Mouse (Mus musculus) ES-Bruce4 (cell line): ENCODE measurements around the gene Cnga1. TPM values are rescaled to one million over a fixed set of nuclear protein-coding genes. Genes with fewer than 3 reads are reported as not detected.
A peak's percentile ranks its signal among the peaks of the same experiment; 100 is the strongest.

Experiments used
- H3K27ac ChIP-seq: 2 replicates; pipeline ENCODE4 v1.5.1; 2012; ENCODE audit warnings: low read length, inconsistent platforms; ENCODE audit not compliant: insufficient read depth
- H3K27me3 ChIP-seq: 2 replicates; pipeline ENCODE4 v1.6.1; 2012; ENCODE audit warnings: mild to moderate bottlenecking, low read length, inconsistent platforms; ENCODE audit not compliant: control insufficient read depth, poor library complexity, insufficient read depth, severe bottlenecking
- H3K36me3 ChIP-seq: 2 replicates; pipeline ENCODE4 v1.6.1; 2012; ENCODE audit warnings: inconsistent platforms, mild to moderate bottlenecking, low read length, moderate library complexity; ENCODE audit not compliant: control insufficient read depth, poor library complexity, insufficient read depth, severe bottlenecking
- H3K4me1 ChIP-seq: one replicate; pipeline ENCODE4 v1.8.1; 2011; ENCODE audit warnings: low read length; ENCODE audit not compliant: control insufficient read depth, insufficient read depth
- H3K4me3 ChIP-seq: 2 replicates; pipeline ENCODE4 v1.5.1; 2011; ENCODE audit warnings: low read depth, mild to moderate bottlenecking, low read length
- H3K9ac ChIP-seq: 2 replicates; pipeline ENCODE4 v1.6.1; 2012; ENCODE audit warnings: low read depth, mild to moderate bottlenecking, inconsistent platforms; ENCODE audit not compliant: poor library complexity, severe bottlenecking
- H3K9me3 ChIP-seq: replicated peaks from 2 replicates; pipeline ENCODE4 v1.6.1; 2012; ENCODE audit warnings: mild to moderate bottlenecking, low read length, inconsistent platforms; ENCODE audit not compliant: control insufficient read depth, poor library complexity, insufficient read depth, severe bottlenecking
- CTCF ChIP-seq: IDR thresholded peaks from one replicate; pipeline ENCODE4 v1.8.1; 2011; ENCODE audit warnings: low read depth, low read length
- EP300 ChIP-seq: IDR thresholded peaks from 2 replicates; pipeline ENCODE4 v1.6.1; 2011; ENCODE audit warnings: low read depth, low read length; ENCODE audit not compliant: insufficient read depth
- POLR2A ChIP-seq: IDR thresholded peaks from one replicate; pipeline ENCODE4 v1.8.1; 2011; ENCODE audit warnings: low read length; ENCODE audit not compliant: insufficient read depth
- polyA plus RNA-seq: library from polyadenylated mRNA; stranded (reverse); fragments of >200 nt; gene quantifications from 2 replicates; pipeline ENCODE4 v1.2.4, GENCODE M21; 2011; ENCODE audit warnings: low read depth; ENCODE audit not compliant: missing spikeins, insufficient read depth, insufficient read length

Cnga1 gene
- polyA plus RNA-seq, 1 experiment = 0.30 TPM

DNA sequence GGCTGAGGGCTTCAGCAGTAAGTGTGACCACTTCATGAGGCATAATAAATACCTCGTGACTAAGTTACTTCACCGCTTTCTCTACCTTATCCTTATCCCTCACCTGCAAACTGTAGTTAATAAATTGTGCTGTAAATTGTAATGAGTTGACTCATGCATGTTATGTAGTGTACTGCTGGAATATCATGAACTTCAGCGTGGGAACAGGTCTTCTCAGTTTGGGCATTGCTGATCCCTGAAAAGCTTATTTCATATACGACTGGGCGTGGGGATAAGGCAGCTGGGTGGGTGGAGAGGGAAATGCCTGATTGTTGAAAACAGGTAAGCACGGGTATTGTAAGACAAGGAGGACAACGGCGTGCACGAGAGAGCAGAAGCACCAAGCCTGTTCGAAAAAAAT, 2.9 kb upstream of the Cnga1 start:
- TF ChIP-seq POLR2A = no peak
- TF ChIP-seq EP300 = no peak
- TF ChIP-seq CTCF = no peak
- no peaks in the 10 kb centered on the region for H3K36me3 ChIP-seq
- peak overlapping the region; percentile 72 for H3K4me3 ChIP-seq
- H3K27ac ChIP-seq = no peak overlapping the region
- H3K9ac ChIP-seq = no peak overlapping the region
- no peaks in the 10 kb centered on the region for H3K9me3 ChIP-seq
- H3K4me1 ChIP-seq = no peaks in the 10 kb centered on the region
- H3K27me3 ChIP-seq = no peaks in the 10 kb centered on the region

DNA sequence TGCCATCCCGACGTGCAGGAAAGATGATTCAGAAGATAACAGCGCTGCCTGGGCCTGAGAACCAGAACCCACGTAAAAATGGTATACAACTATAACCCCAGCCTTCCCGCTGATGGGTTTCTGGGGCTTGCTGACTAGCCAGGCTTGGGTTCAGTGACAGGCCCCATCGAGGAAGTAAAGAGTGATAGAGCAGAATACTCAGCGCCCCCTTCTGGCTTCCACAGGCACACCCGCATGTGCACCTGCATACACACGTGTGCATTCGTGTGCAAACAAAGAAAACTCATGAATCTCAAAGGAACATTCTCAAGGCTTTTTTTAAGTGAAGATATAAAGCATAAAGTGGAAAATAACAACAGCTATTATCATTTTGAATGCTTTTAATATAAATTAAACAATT, 2.1 kb upstream of the Cnga1 start:
- TF ChIP-seq CTCF (peak; percentile 68), EP300 (no peak), POLR2A (no peak)

DNA sequence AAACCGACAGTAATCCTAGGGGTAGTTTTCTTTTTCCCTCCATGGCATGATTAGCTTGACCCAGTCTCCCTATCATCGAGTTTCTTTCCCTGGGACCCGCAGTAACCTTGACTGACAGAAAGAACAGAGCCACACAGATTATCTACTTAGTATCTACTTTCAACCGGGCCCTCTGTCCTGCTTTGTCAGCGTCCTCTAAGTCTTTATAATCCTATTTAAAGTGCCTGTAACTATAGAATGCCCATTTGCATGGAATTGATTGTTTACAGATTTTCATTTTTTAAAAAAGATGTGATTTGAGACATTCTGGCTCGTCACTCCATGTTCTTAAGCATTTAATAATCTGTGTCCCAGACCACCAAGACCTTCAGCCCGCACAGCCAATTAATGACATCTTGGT, 420 bp downstream of the Cnga1 start:
- no peaks in the 10 kb centered on the region for H3K4me1 ChIP-seq
- H3K27ac ChIP-seq = no peak overlapping the region
- H3K4me3 ChIP-seq = no peak overlapping the region
- no peaks in the 10 kb centered on the region for H3K27me3 ChIP-seq
- no peaks in the 10 kb centered on the region for H3K9me3 ChIP-seq
- H3K9ac ChIP-seq = no peak overlapping the region
- TF ChIP-seq POLR2A = no peak
- no peak for TF ChIP-seq CTCF
- no peak for TF ChIP-seq EP300
- H3K36me3 ChIP-seq = no peaks in the 10 kb centered on the region

More for the DNA sequence above, 2.1 kb upstream of the Cnga1 start:
- Histone ChIP-seq H3K4me3 (no peak overlapping the region), H3K4me1 (no peaks in the 10 kb centered on the region), H3K9ac (no peak overlapping the region), H3K9me3 (no peaks in the 10 kb centered on the region), H3K36me3 (no peaks in the 10 kb centered on the region), H3K27me3 (no peaks in the 10 kb centered on the region), H3K27ac (no peak overlapping the region)

DNA sequence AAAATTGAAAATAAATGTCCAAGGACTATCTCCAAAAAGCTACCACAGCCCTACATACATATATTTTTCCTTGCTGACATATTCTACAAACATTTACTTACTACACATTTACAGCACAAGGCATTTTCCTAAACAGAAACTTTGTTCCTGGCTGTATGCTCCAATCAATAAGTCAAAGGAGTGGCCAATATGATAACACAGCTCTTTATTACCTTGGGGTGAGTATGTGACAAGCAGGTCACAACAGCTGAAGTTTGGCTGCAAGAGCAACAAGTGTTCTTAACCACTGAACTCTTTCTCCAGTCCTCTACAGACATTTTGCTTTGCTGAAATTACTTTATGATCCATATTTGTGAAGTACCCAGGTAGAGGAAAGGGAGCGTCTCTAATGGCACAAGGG, 4.0 kb downstream of the Cnga1 start:
- H3K4me3 ChIP-seq = no peak overlapping the region
- H3K27me3 ChIP-seq = no peaks in the 10 kb centered on the region
- no peaks in the 10 kb centered on the region for H3K36me3 ChIP-seq
- H3K27ac ChIP-seq = no peak overlapping the region
- no peak overlapping the region for H3K9ac ChIP-seq
- TF ChIP-seq POLR2A = no peak
- TF ChIP-seq EP300 = no peak
- TF ChIP-seq CTCF = no peak
- no peaks in the 10 kb centered on the region for H3K9me3 ChIP-seq
- no peaks in the 10 kb centered on the region for H3K4me1 ChIP-seq

GRCm38 (mm10) chr5:72636576-72636975, 7.5 kb downstream of the Cnga1 start:
- no peaks in the 10 kb centered on the region for H3K27me3 ChIP-seq
- no peaks in the 10 kb centered on the region for H3K9me3 ChIP-seq
- no peaks in the 10 kb centered on the region for H3K36me3 ChIP-seq
- no peak overlapping the region for H3K9ac ChIP-seq
- H3K4me3 ChIP-seq = no peak overlapping the region
- H3K4me1 ChIP-seq = no peaks in the 10 kb centered on the region
- H3K27ac ChIP-seq = no peak overlapping the region
- TF ChIP-seq CTCF (no peak), EP300 (no peak), POLR2A (no peak)

DNA sequence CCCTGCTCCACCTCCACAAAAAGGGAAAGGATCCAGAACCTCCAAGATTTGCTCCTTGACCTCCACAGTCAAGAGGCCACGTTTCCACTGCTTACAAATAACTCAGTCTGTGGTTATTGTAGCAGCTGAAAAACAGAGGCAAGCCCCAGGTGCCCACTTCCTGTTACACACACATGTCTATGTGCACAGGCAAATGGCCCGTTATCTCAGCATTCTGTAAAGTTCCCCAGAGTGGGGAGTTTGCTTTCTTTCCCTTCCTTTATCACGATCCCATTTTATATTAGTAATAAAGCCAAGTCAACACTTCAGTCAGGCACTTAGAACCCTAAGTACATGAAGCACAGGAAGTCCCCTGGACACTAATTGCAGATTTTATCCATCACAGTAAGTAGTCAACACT, 8.0 kb downstream of the Cnga1 start:
- no peak overlapping the region for H3K4me3 ChIP-seq
- no peak overlapping the region for H3K27ac ChIP-seq
- no peak for TF ChIP-seq EP300
- no peak for TF ChIP-seq POLR2A
- TF ChIP-seq CTCF = no peak
- no peaks in the 10 kb centered on the region for H3K9me3 ChIP-seq
- H3K36me3 ChIP-seq = no peaks in the 10 kb centered on the region
- no peaks in the 10 kb centered on the region for H3K4me1 ChIP-seq
- no peaks in the 10 kb centered on the region for H3K27me3 ChIP-seq
- no peak overlapping the region for H3K9ac ChIP-seq
